Mouse (Mus musculus): ENCODE data around the gene Hacd2. TPM values are rescaled to one million over a fixed set of nuclear protein-coding genes. Genes with fewer than 3 reads are reported as not detected.

Gene Hacd2
- total and polyA plus RNA-seq, 3 experiments = 30.1 to 135 (median 50.3) TPM

- H3K36me3 ChIP-seq (replicated peaks in 1 of 2; ENCODE audit: control insufficient read depth in 1 of 2, insufficient read depth in 1 of 2, low read length in 1 of 2) = peaks cover 53 to 95% of the 10 kb centered on the region in 2 experiments
- no peak for TF ChIP-seq TBP (conservative IDR thresholded peaks at IDR 0.05; ENCODE audit: low read depth, low read length)
- TF ChIP-seq CHD1 (IDR thresholded peaks at IDR 0.05; ENCODE audit: low read depth, low read length) = no peak
- in situ Hi-C loops (cut with MboI; ENCODE audit: low pct_ligation_motif_present, low pct_unique_long_range_greater_than_20kb, low sequenced_read_pairs) = no loop called here
Measured at GRCm38 (mm10) chr16:35102866-35103620, 80.8 kb downstream of the Hacd2 start.

GRCm38 (mm10) chr16:35107985-35108384 lies 85.8 kb downstream of the Hacd2 start:
- dilution Hi-C loops (cut with MboI; ENCODE audit: extremely low pct_ligation_motif_present, extremely low pct_unique_long_range_greater_than_20kb, low sequenced_read_pairs) = no loop called here
- in situ Hi-C loops (cut with MboI; ENCODE audit: low pct_ligation_motif_present, low pct_unique_long_range_greater_than_20kb, low sequenced_read_pairs) = no loop called here
- H3K4me3 ChIP-seq (replicated peaks in 1 of 3; ENCODE audit: low read depth in 2 of 3, low read length in 2 of 3, poor library complexity in 1 of 3) = no peak overlapping the region
- no peak overlapping the region for H3K4me2 ChIP-seq (ENCODE audit: insufficient read depth, low read depth, poor library complexity, severe bottlenecking)
- peaks cover 0 to 3% of the 10 kb centered on the region in 2 experiments; a peak in 1 of 4 replicates for H3K4me1 ChIP-seq (ENCODE audit: control insufficient read depth in 1 of 2, insufficient read depth in 2 of 2)
- DNase-seq (ENCODE audit: extremely low read depth) = no peak
- no peak overlapping the region for H3K27ac ChIP-seq (ENCODE audit: insufficient read depth, low read depth)
- H3K27me3 ChIP-seq (replicated peaks) = no peaks in the 10 kb centered on the region
- H3K9me3 ChIP-seq (replicated peaks; ENCODE audit: low read length) = no peaks in the 10 kb centered on the region
- no peaks in the 10 kb centered on the region for H3K79me2 ChIP-seq (replicated peaks; ENCODE audit: control insufficient read depth, extremely low read depth, insufficient read depth, poor library complexity, severe bottlenecking)
- no peak for TF ChIP-seq MAFK (IDR thresholded peaks at IDR 0.05; ENCODE audit: insufficient replicate concordance, low read length)
- H3K9ac ChIP-seq (ENCODE audit: insufficient read depth, low read depth) = no peak overlapping the region
- peaks cover 34 to 67% of the 10 kb centered on the region in 2 experiments for H3K36me3 ChIP-seq (replicated peaks in 1 of 2; ENCODE audit: control insufficient read depth in 1 of 2, insufficient read depth in 1 of 2, low read length in 1 of 2)

More at GRCm38 (mm10) chr16:35102866-35103620, 80.8 kb downstream of the Hacd2 start:
- DNase-seq (ENCODE audit: extremely low read depth) = no peak
- Histone ChIP-seq H3K9me3 (replicated peaks; ENCODE audit: low read length) (no peaks in the 10 kb centered on the region), H3K9ac (ENCODE audit: insufficient read depth, low read depth) (no peak overlapping the region), H3K4me3 (replicated peaks in 1 of 3; ENCODE audit: low read depth in 2 of 3, low read length in 2 of 3, poor library complexity in 1 of 3) (no peak overlapping the region), H3K4me1 (ENCODE audit: control insufficient read depth in 1 of 2, insufficient read depth in 2 of 2) (no peaks in the 10 kb centered on the region), H3K4me2 (ENCODE audit: insufficient read depth, low read depth, poor library complexity, severe bottlenecking) (no peak overlapping the region), H3K27ac (ENCODE audit: insufficient read depth, low read depth) (no peak overlapping the region), H3K27me3 (replicated peaks) (no peaks in the 10 kb centered on the region), H3K79me2 (replicated peaks; ENCODE audit: control insufficient read depth, extremely low read depth, insufficient read depth, poor library complexity, severe bottlenecking) (no peaks in the 10 kb centered on the region)
- dilution Hi-C loops (cut with MboI; ENCODE audit: extremely low pct_ligation_motif_present, extremely low pct_unique_long_range_greater_than_20kb, low sequenced_read_pairs) = no loop called here

GRCm38 (mm10) chr16:35109156-35109555 lies 86.9 kb downstream of the Hacd2 start:
- Histone ChIP-seq H3K9ac (ENCODE audit: insufficient read depth, low read depth) (no peak overlapping the region), H3K79me2 (replicated peaks; ENCODE audit: control insufficient read depth, extremely low read depth, insufficient read depth, poor library complexity, severe bottlenecking) (no peaks in the 10 kb centered on the region), H3K27ac (ENCODE audit: insufficient read depth, low read depth) (no peak overlapping the region), H3K4me1 (ENCODE audit: control insufficient read depth in 1 of 2, insufficient read depth in 2 of 2) (peaks cover 0 to 3% of the 10 kb centered on the region in 2 experiments; a peak in 1 of 4 replicates), H3K4me3 (replicated peaks in 1 of 3; ENCODE audit: low read depth in 2 of 3, low read length in 2 of 3, poor library complexity in 1 of 3) (no peak overlapping the region), H3K36me3 (replicated peaks in 1 of 2; ENCODE audit: control insufficient read depth in 1 of 2, insufficient read depth in 1 of 2, low read length in 1 of 2) (peaks cover 27 to 55% of the 10 kb centered on the region in 2 experiments), H3K27me3 (replicated peaks) (no peaks in the 10 kb centered on the region), H3K9me3 (replicated peaks; ENCODE audit: low read length) (no peaks in the 10 kb centered on the region), H3K4me2 (ENCODE audit: insufficient read depth, low read depth, poor library complexity, severe bottlenecking) (no peak overlapping the region)
- in situ Hi-C loops (cut with MboI; ENCODE audit: low pct_ligation_motif_present, low pct_unique_long_range_greater_than_20kb, low sequenced_read_pairs) (no loop called here), dilution Hi-C loops (cut with MboI; ENCODE audit: extremely low pct_ligation_motif_present, extremely low pct_unique_long_range_greater_than_20kb, low sequenced_read_pairs) (no loop called here)
- no peak for TF ChIP-seq IRF4 (IDR thresholded peaks at IDR 0.05; ENCODE audit: low read depth, low read length)
- no peak for DNase-seq (ENCODE audit: extremely low read depth)

All from CH12.LX (cell line).